Mouse (Mus musculus): Measurements from ENCODE around the gene Nectin4.
A peak's percentile ranks its signal among the peaks of the same experiment; 100 is the strongest.

Nectin4 gene

GRCm38 (mm10) chr1:171360253-171360652, 9.6 kb upstream of the Nectin4 start:
- peak; percentile 43 for DNase-seq

- DNase-seq, result peak; percentile 94
These were observed 9.2 kb upstream of the Nectin4 start, which contains the start of gene Klhdc9 for GRCm38 (mm10) chr1:171360656-171361055. Klhdc9 (minus strand) TSS chr1:171360798.

GRCm38 (mm10) chr1:171361106-171362103, 8.5 kb upstream of the Nectin4 start:
- peak; percentile 73 for DNase-seq

- DNase-seq, result no peak
These were observed 4.0 kb upstream of the Nectin4 start for GRCm38 (mm10) chr1:171365934-171366333.

- DNase-seq, result no peak
These were observed 3.0 kb downstream of the Nectin4 start for GRCm38 (mm10) chr1:171372880-171373279.

- no peak for DNase-seq
These were observed 4.0 kb downstream of the Nectin4 start for GRCm38 (mm10) chr1:171373946-171374345.

GRCm38 (mm10) chr1:171375646-171376097, 5.8 kb downstream of the Nectin4 start:
- no peak for DNase-seq

- no peak for DNase-seq
These were observed 8.4 kb downstream of the Nectin4 start for GRCm38 (mm10) chr1:171378298-171378697.

GRCm38 (mm10) chr1:171379935-171380599, 10.2 kb downstream of the Nectin4 start:
- peak; percentile 77 for DNase-seq

GRCm38 (mm10) chr1:171382096-171382620, 12.3 kb downstream of the Nectin4 start:
- DNase-seq, result no peak

- no peak for DNase-seq
These were observed 14.5 kb downstream of the Nectin4 start for GRCm38 (mm10) chr1:171384361-171384760.

GRCm38 (mm10) chr1:171385171-171385570, 15.3 kb downstream of the Nectin4 start:
- no peak for DNase-seq

- DNase-seq, result no peak
These were observed 17.2 kb downstream of the Nectin4 start for GRCm38 (mm10) chr1:171387099-171387498.

- DNase-seq, result peak; percentile 81
These were observed 18.6 kb downstream of the Nectin4 start, which contains the start of gene Arhgap30 for GRCm38 (mm10) chr1:171388376-171389102. Arhgap30 (plus strand) TSS chr1:171388954.

- DNase-seq, result peak; percentile 54
These were observed 20.2 kb downstream of the Nectin4 start for GRCm38 (mm10) chr1:171390101-171390500.

GRCm38 (mm10) chr1:171401821-171402220, 31.9 kb downstream of the Nectin4 start:
- DNase-seq, result no peak

- no peak for DNase-seq
These were observed 33.1 kb downstream of the Nectin4 start for GRCm38 (mm10) chr1:171402991-171403390.

GRCm38 (mm10) chr1:171407263-171407662, 37.4 kb downstream of the Nectin4 start:
- DNase-seq, result no peak

GRCm38 (mm10) chr1:171410231-171410630, 40.3 kb downstream of the Nectin4 start:
- no peak for DNase-seq

GRCm38 (mm10) chr1:171410947-171411484, 41.1 kb downstream of the Nectin4 start, which contains the start of gene Usf1:
Usf1 (plus strand) TSS chr1:171411313.
- DNase-seq, result peak; percentile 96

GRCm38 (mm10) chr1:171411492-171411941, 41.6 kb downstream of the Nectin4 start:
- DNase-seq, result no peak

- no peak for DNase-seq
These were observed 42.1 kb downstream of the Nectin4 start for GRCm38 (mm10) chr1:171412001-171412441.

Measured in layer of hippocampus, adult 9-11 months (tissue).